Mouse (Mus musculus) erythroblast, embryonic 14.5 days (primary cell): ENCODE data around the gene Map4k3.

Source experiments
- GATA1 ChIP-seq: IDR thresholded peaks from 2 replicates; pipeline ENCODE4 v1.6.1; 2012; ENCODE audit warnings: low read length, inconsistent platforms, mixed read lengths
- TAL1 ChIP-seq: IDR thresholded peaks from 3 replicates; pipeline ENCODE4 v1.6.1; 2012; ENCODE audit warnings: low read length, inconsistent platforms, mixed read lengths

DNA sequence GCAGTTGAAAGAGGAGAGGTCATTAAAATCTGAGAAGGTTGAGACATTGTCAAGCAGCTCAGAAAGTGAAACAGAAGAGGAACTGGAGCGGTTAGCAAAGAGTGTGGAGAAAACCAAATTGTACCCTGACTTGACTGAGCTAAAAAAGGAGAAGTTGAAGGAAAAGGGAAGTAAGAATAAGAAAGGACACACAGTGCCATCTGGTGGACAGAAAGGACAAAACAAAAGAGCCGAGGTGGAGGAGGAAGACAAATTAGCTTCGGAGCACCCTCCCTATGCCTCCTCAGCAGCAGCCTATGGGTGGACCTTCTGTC, 163.7 kb downstream of the Map4k3 start:
- TF ChIP-seq GATA1 (no peak), TAL1 (no peak)
